In the genomic region with DNA sequence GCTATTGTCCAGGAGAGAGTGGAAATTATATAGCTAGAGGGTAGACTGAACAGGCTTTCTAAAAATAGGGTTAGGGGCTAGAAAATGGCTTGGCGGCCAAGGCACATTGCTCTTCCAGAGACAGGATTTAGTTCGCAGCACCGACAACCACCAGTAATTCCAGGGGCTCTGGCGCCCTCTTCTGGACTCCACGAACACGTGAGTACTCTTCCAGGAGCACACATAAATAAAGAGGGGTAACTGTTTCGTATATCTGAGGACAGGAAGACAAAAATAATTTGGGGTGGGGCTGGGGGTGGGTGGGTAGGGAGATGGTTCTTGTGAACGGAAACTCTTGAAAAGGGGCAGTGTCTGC, we compare ENCODE assay signal across 9 mouse cellular contexts. TPM values are rescaled to one million over a fixed set of nuclear protein-coding genes. Genes with fewer than 3 reads are reported as not detected.
DNase-seq lines count a peak whose midpoint lies in the region; ATAC-seq lines count a peak whose summit lies in the region.
"Had no signal": no experiment of that assay in that cellular context is flagged by ENCODE, and none has a peak within 500 bp of the region (broad histone marks: within the 10 kb centered on the region; RNA-seq: fewer than 3 reads in every experiment).

No protein-coding gene starts in this region.

- DNase-seq in cerebellum, postnatal 10 days = peak; percentile 71 to 74
- DNase-seq in cerebellum, adult 9-10 months = no peak
- DNase-seq in urinary bladder, postnatal 25 days (ENCODE audit: low spot score) = peak; percentile 51
- DNase-seq in urinary bladder, postnatal 36 days (ENCODE audit: low spot score in 2 of 2) = no peak
- peak; percentile 76 for DNase-seq in mesoderm, embryonic 11.5 days (ENCODE audit: low read depth, low spot score)
- peak; percentile 31 for DNase-seq in yolk sac, embryonic 10.5 days (ENCODE audit: low spot score)

- peak; percentile 45; the same call in 1 of the 2 replicates for ATAC-seq in granulocyte monocyte progenitor cell, adult 5-6 weeks (replicated peaks; ENCODE audit: poor library complexity, severe bottlenecking)
- ATAC-seq in kidney, embryonic 15.5 days (replicated peaks; ENCODE audit: low FRiP score) = no peak

- no peaks in the 10 kb centered on the region for H3K27me3 ChIP-seq in kidney, embryonic 15.5 days

- 43% methylated on average over 8 of the region's 8 CpGs for WGBS in kidney, embryonic 15.5 days

- peaks cover 83% of the 10 kb centered on the region for H3K36me3 ChIP-seq in kidney, embryonic 15.5 days

- H3K27ac ChIP-seq in kidney, embryonic 15.5 days = peak overlapping the region; percentile 84

- no peak overlapping the region for H3K4me3 ChIP-seq in kidney, embryonic 15.5 days (replicated peaks)

- no peaks in the 10 kb centered on the region for H3K9me3 ChIP-seq in kidney, embryonic 15.5 days (replicated peaks)
- H3K9me3 ChIP-seq: G1E had no signal

- no peak overlapping the region for H3K9ac ChIP-seq in kidney, embryonic 15.5 days

- H3K4me1 ChIP-seq in kidney, embryonic 15.5 days = peaks cover 5% of the 10 kb centered on the region; the same call in 1 of the 2 replicates

- no peak overlapping the region for H3K4me2 ChIP-seq in kidney, embryonic 15.5 days

RNA-seq across cellular contexts. Expression of a gene that starts 8.6 kb away (rescaled TPM):
- total RNA-seq in granulocyte monocyte progenitor cell, adult 5-6 weeks (2014; fragmentation: Nextera tagmentation) = 4,638 and 5,139 TPM in 2 replicates
- total RNA-seq in granulocyte monocyte progenitor cell, adult 5-6 weeks (2017) = 3,883 and 3,979 TPM in 2 replicates
- polyA plus RNA-seq in kidney, embryonic 15.5 days (2015; fragmentation: Nextera tagmentation; extraction: Ambion mirVana) = 1,359 and 1,501 TPM in 2 replicates

Comparison
In these comparisons a context has a peak if more than half of its experiments do, and no peak if none do; other contexts are left out.
1. DNase-seq: peak in cerebellum, postnatal 10 days (2 of 2), urinary bladder, postnatal 25 days (single experiment), mesoderm, embryonic 11.5 days (single experiment) and yolk sac, embryonic 10.5 days (single experiment); none in cerebellum, adult 9-10 months (single experiment) and urinary bladder, postnatal 36 days (0 of 2).